Mouse (Mus musculus) megakaryocyte, embryonic 14.5 days (primary cell): ENCODE data around the gene Pcnt. TPM values are rescaled to one million over a fixed set of nuclear protein-coding genes. Genes with fewer than 3 reads are reported as not detected.

Experiments used
- H3K27me3 ChIP-seq: replicated peaks from 2 replicates; pipeline ENCODE3; 2012; ENCODE audit warnings: inconsistent platforms
- H3K36me3 ChIP-seq: replicated peaks from 2 replicates; pipeline ENCODE3; 2012; ENCODE audit warnings: low read length, inconsistent platforms, mixed read lengths
- H3K4me1 ChIP-seq: 2 replicates; pipeline ENCODE4 v1.6.1; 2012; ENCODE audit warnings: inconsistent platforms
- H3K4me3 ChIP-seq: replicated peaks from 2 replicates; pipeline ENCODE3; 2012; ENCODE audit warnings: moderate library complexity, mild to moderate bottlenecking, inconsistent platforms
- H3K9me3 ChIP-seq: 2 replicates; pipeline ENCODE4 v1.6.1; 2012; ENCODE audit warnings: inconsistent platforms
- FLI1 ChIP-seq: IDR thresholded peaks from 2 replicates; pipeline ENCODE4 v1.6.1; 2012; ENCODE audit warnings: low read length, inconsistent platforms, mixed read lengths
- GATA1 ChIP-seq: IDR thresholded peaks from 3 replicates; pipeline ENCODE4 v1.6.1; 2012; ENCODE audit warnings: mixed read lengths, low read length, inconsistent platforms, borderline replicate concordance
- polyA plus RNA-seq: library from polyadenylated mRNA; stranded (reverse); fragments of >175 nt; gene quantifications from 2 replicates; pipeline ENCODE4 v1.2.3, GENCODE M21; 2012; ENCODE audit warnings: low replicate concordance; ENCODE audit not compliant: insufficient read depth

Gene Pcnt
- polyA plus RNA-seq, 1 experiment: 32.3 TPM

DNA sequence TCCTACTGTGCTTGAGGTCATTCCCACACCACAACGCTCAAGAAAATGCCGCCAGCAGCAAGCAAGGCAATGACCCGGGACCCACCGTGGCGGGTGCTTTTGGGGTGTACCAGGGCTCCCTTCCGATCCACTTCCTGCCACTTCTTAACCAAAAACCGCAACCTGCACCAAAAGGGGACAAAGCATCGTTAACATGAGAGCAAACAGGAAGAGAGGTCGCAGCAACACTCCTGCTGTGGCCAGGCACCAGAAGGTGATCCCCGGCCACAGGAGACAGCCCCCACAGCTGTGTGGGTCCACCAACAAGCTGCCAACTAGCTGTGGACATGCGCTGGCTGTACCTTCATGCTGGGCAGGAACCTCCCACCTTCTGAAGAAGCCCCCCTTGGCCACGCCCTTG is 87.6 kb downstream of the Pcnt start:
- Histone ChIP-seq H3K4me1 (peaks cover 25% of the 10 kb centered on the region), H3K36me3 (peaks cover 91% of the 10 kb centered on the region), H3K9me3 (no peaks in the 10 kb centered on the region), H3K4me3 (no peak overlapping the region), H3K27me3 (no peaks in the 10 kb centered on the region)
- TF ChIP-seq GATA1: no peak
- no peak for TF ChIP-seq FLI1

DNA sequence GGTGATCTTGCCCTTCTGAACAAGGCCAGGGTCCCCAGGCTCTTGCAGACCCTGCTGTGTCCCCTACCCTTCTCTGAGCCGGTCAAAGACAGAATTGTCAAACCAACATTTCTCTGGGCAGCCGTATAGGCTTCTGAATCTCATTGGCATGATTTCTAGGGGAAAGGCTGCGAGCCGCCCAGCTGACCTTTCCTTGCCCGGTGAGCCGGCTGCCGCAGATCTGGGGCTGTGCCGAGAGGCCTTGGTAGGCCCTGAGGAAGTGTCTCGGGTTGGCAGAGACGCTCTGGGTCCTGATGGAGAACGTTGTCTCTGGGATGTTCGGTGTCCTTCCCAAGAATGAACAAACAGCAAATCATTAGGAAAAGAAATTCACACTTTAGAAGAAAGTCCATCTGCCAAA is 88.6 kb downstream of the Pcnt start:
- no peak overlapping the region for H3K4me3 ChIP-seq
- TF ChIP-seq GATA1: no peak
- TF ChIP-seq FLI1: no peak
- peaks cover 28% of the 10 kb centered on the region for H3K4me1 ChIP-seq
- peaks cover 95% of the 10 kb centered on the region for H3K36me3 ChIP-seq
- no peaks in the 10 kb centered on the region for H3K27me3 ChIP-seq
- no peaks in the 10 kb centered on the region for H3K9me3 ChIP-seq

DNA sequence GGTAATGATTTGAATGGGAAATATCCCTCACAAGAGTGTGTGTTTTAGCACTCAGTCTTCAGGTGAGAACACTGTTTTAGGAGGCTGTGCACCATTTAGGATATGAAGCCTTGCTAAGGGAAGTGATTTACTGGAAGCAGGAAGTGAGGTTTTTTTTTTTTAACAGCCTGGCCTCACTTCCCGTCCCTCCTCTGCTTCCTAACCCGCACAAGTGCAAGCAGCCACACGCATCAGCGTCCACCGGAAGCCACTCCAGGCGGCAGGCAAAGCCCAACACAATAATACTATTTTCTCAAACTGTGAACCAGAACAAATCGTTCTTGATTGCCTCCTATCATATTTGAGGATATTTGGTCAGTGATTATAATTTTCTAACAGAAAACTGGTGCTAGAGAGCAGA is 90.6 kb downstream of the Pcnt start:
- Histone ChIP-seq H3K4me1 (peaks cover 22% of the 10 kb centered on the region), H3K27me3 (no peaks in the 10 kb centered on the region), H3K36me3 (peaks cover 86% of the 10 kb centered on the region), H3K9me3 (no peaks in the 10 kb centered on the region), H3K4me3 (no peak overlapping the region)
- TF ChIP-seq FLI1 (no peak), GATA1 (no peak)

DNA sequence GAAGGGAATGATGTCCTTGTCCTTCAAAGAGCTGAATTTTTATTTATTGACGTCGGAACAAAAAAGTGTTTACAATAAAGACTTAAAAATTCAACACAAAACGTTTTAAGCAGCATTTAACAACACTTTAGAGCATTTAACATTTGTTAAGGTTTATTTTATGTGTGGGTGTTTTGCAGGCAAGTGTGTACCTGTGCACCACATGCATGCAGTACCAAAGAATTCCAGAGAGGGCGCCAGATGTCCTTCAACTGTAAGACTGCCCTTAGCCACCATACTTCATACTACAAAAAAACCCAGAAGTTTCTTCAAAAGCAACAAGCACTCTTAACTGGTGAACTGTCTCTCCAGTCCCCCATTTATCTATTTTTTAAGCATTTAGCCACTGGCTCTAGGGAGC is 96.0 kb downstream of the Pcnt start:
- TF ChIP-seq FLI1 (no peak), GATA1 (no peak)
- H3K4me1 ChIP-seq: peaks cover 21% of the 10 kb centered on the region
- peak overlapping the region; percentile 94 for H3K4me3 ChIP-seq
- no peaks in the 10 kb centered on the region for H3K9me3 ChIP-seq
- H3K27me3 ChIP-seq: no peaks in the 10 kb centered on the region
- peaks cover 33% of the 10 kb centered on the region for H3K36me3 ChIP-seq

DNA sequence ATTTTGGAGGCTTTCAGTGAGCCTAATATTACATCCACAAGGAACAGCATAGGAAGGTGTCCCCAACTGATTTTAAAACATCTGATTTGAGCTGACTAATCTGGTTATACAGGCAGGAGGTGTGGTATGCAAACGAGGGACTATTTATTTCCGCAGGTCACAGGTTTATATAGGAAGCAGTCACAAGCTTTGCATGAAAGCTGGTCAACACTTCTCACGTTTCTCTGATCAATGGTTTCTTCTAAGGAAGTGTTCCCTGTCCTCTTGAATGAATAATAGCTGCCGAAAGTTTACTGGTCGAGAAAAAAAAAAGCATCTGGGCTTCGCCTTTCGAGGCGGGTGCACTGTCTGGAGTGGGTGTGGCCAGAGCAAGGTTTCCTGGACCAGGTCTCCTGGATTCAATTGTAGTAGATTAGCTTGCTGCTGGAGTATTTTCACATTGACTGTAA is 96.5 kb downstream of the Pcnt start:
- H3K9me3 ChIP-seq: no peaks in the 10 kb centered on the region
- peak overlapping the region; percentile 94 for H3K4me3 ChIP-seq
- H3K27me3 ChIP-seq: no peaks in the 10 kb centered on the region
- peaks cover 21% of the 10 kb centered on the region for H3K4me1 ChIP-seq
- TF ChIP-seq FLI1: no peak
- TF ChIP-seq GATA1: no peak
- H3K36me3 ChIP-seq: peaks cover 28% of the 10 kb centered on the region

DNA sequence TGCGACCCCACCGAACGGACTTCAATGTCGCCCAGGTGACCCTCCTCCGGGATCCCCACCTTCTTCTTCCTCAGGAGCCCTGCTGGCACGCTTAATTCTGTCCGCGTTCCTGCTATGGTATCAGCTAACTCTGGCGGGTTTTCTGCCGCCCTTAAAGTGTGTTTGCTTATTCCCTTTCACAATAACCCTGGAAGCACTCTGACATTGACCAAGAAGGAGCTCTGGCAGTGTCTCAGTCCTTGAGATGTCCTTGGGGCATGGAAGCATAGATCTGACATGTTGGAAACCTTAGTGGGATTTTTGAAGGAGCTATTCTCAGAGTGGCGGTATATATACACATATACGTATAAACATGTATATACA is 97.1 kb downstream of the Pcnt start:
- Histone ChIP-seq H3K27me3 (peaks cover 2% of the 10 kb centered on the region), H3K36me3 (peaks cover 22% of the 10 kb centered on the region), H3K4me3 (peak overlapping the region; percentile 94), H3K4me1 (peaks cover 21% of the 10 kb centered on the region), H3K9me3 (no peaks in the 10 kb centered on the region)
- no peak for TF ChIP-seq GATA1
- no peak for TF ChIP-seq FLI1

DNA sequence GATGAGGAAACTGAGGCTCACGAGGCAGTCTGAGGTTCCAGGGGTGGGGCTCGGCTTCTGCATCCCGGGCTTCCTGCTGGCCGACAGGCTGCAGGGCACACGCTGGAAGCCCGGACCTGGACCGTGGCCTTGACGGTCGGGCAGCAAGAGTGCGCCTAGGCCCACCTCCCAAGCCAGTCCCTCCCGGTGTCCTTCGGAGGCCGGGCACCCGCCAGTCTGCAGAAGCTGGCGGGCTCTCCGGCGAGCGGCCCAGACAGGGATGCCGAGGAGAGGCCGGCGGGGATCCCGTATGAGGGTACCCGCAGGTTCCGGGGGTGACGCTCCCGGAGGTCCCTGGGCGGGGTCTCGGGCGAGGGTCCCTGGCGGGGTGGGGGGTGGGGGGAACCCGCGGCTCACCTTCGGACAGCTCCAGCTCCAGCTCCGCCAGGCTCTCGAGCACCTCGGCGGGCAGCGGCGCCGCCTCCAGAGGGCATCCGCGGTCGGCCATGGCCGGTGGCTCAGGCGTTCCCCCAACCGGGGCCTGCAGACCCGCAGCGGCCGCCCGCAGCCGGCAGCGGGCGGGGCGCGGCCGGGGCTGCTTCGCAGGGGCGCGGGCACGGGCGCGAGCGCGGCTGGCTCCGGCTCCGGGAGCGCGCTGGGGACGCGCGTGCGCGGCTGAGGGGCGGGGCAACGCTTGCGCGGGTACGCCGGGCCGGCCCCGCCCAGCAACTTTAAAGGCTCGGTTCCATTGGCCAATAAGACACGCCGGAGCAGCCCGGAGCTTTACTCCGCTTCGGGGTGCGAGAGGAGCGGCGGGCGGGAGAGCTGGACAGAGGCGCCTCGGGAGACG is 97.7 kb downstream of the Pcnt start, which contains the start of gene Dip2a:
TSS of gene Dip2a (minus strand) at position 581 of the 829 bp plus-strand sequence.
- TF ChIP-seq GATA1: no peak
- TF ChIP-seq FLI1: no peak
- Histone ChIP-seq H3K4me1 (peaks cover 20% of the 10 kb centered on the region), H3K27me3 (peaks cover 2% of the 10 kb centered on the region), H3K36me3 (peaks cover 16% of the 10 kb centered on the region), H3K9me3 (no peaks in the 10 kb centered on the region), H3K4me3 (peak within 1 kb of the TSS; percentile 94)

DNA sequence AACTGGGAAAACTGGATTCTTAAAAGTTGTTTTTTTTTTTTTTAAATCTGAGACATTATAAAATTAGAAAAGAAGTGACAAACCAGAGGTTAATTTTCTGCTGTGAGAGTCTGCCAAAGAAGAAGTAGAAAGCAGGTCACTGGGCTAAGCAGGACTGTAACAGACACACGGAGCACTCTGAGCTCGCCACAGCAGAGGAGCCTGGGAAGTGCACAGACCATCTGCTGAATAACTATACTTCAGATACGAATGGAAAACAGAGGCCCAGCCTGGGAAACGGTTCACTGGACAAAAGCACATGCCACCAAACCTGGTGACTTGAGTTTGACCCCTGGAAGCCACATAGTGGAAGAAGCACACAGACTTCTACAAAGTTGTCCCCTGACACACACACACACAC is 108.2 kb downstream of the Pcnt start:
- Histone ChIP-seq H3K27me3 (no peaks in the 10 kb centered on the region), H3K9me3 (no peaks in the 10 kb centered on the region), H3K4me1 (peaks cover 48% of the 10 kb centered on the region), H3K36me3 (no peaks in the 10 kb centered on the region), H3K4me3 (no peak overlapping the region)
- TF ChIP-seq FLI1 (no peak), GATA1 (no peak)

DNA sequence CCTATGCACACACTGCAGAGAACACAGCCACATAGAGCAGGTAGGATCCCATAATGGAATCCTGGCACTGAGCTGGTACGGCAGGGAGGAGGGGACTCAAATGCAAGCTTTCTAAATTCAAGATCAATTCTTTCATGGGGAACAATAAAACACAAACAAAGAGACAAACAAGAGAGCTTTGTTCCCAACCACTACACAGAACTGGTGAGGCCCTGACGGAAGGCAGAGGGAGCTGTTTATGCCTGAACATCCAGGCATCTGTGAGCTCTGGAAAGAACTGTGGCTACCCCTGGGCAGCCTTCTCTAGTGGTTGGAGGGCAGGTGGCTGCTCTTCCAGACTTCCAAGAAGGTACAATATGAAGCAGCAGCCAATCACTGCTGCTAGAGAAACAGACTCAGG is 110.5 kb downstream of the Pcnt start:
- Histone ChIP-seq H3K27me3 (no peaks in the 10 kb centered on the region), H3K36me3 (no peaks in the 10 kb centered on the region), H3K4me3 (no peak overlapping the region), H3K4me1 (peaks cover 50% of the 10 kb centered on the region), H3K9me3 (no peaks in the 10 kb centered on the region)
- TF ChIP-seq GATA1: no peak
- TF ChIP-seq FLI1: no peak

DNA sequence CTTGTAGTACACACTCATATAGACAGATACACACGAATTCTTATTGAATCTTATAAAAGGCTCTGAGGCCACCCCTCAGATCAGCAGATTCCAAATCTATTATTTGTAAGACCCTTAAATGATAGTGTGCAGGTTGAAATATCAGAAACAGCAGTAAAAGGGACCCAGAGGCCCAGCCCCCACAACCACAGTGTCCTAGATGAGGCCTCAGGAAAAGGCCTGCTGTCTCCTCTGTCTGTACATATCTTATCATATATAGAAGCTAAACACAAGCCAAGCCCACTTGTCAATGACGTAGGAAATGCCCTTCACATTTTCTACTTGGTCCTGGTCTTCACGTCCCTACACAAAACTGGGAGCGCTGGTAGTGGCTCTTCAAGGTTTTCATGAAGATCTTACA is 113.5 kb downstream of the Pcnt start:
- Histone ChIP-seq H3K9me3 (no peaks in the 10 kb centered on the region), H3K27me3 (no peaks in the 10 kb centered on the region), H3K4me3 (no peak overlapping the region), H3K36me3 (peaks cover 5% of the 10 kb centered on the region), H3K4me1 (peaks cover 33% of the 10 kb centered on the region)
- TF ChIP-seq FLI1 (no peak), GATA1 (no peak)

DNA sequence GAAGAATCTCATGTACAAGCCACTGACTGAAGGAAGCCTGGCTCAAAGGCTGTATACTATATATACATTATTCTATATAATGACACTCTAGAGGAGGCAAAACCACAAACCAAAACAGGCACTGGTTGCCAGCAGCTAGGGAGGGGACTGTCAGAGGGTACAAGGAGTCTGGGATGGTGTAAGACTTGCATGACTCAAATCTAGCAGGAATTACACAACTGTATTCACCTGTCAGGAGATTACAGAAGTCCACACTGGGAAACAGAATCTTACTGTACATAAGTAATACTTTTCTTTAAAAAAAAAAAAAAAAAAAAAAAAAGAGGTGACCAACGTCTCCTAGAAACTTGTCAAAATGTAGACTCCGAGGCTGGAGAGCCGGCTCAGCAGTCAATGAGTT is 114.0 kb downstream of the Pcnt start:
- TF ChIP-seq FLI1 (no peak), GATA1 (no peak)

More for the DNA sequence above, 114.0 kb downstream of the Pcnt start:
- Histone ChIP-seq H3K36me3 (peaks cover 5% of the 10 kb centered on the region), H3K9me3 (no peaks in the 10 kb centered on the region), H3K4me3 (no peak overlapping the region), H3K4me1 (peaks cover 33% of the 10 kb centered on the region), H3K27me3 (no peaks in the 10 kb centered on the region)
